Mouse (Mus musculus) mouse embryonic stem cell (cell line): ENCODE measurements around the gene Hlf.

Experiments
- in situ Hi-C, 2 experiments: fragments of 300-500 bp; cut with MboI; formaldehyde crosslinking; loops; 1 replicate in 1 of 2; 3 replicates in 1 of 2; pipeline ENCODE4 v1.14.3; 2019 to 2020; ENCODE audit warnings: low sequenced_read_pairs in 2 of 2, low pct_unique_long_range_greater_than_20kb in 1 of 2, mixed read lengths in 1 of 2; ENCODE audit not compliant: unreplicated experiment in 1 of 2

Gene Hlf

GRCm38 (mm10) chr11:90291156-90291555 lies 99.5 kb downstream of the Hlf start:
- in situ Hi-C loops = no loop called here

- in situ Hi-C loops = no loop called here
Observed at GRCm38 (mm10) chr11:90286550-90287154, 104.0 kb downstream of the Hlf start.
